Mouse (Mus musculus) megakaryocyte-erythroid progenitor cell, adult 5 weeks (primary cell): ENCODE data around the gene Papolb. TPM values are rescaled to one million over a fixed set of nuclear protein-coding genes. Genes with fewer than 3 reads are reported as not detected.

Experiments used
- polyA plus RNA-seq: library from polyadenylated mRNA; stranded (reverse); fragments of >175 nt; gene quantifications from 2 replicates; pipeline ENCODE4 v1.2.3, GENCODE M21; 2012

The Papolb gene
- not detected in 2 replicates for polyA plus RNA-seq

GRCm38 (mm10) chr5:142529915-142530314 lies at the start of gene Papolb:
Gene Papolb, minus strand, starts transcription at chr5:142530076.

GRCm38 (mm10) chr5:142550706-142551652 lies 21.1 kb upstream of the Papolb start, which contains the start of gene Radil:
Gene Radil, minus strand, starts transcription at chr5:142551098.

Other genes starting within 250 kb of the Papolb start
- 32.9 and 36.0 TPM in 2 replicates for gene Foxk1, start 128.6 kb downstream of the Papolb start, polyA plus RNA-seq
- gene Ap5z1, start 66.1 kb downstream of the Papolb start, polyA plus RNA-seq = 56.0 and 57.0 TPM in 2 replicates
- gene Radil, start 21.0 kb upstream of the Papolb start, polyA plus RNA-seq = 0.01 and 0.08 TPM in 2 replicates
- gene Mmd2, start 78.7 kb upstream of the Papolb start, polyA plus RNA-seq = not detected in 2 replicates
- gene Wipi2, start 97.6 kb upstream of the Papolb start, polyA plus RNA-seq = 13.0 and 19.8 TPM in 2 replicates
- 0.03 and 0.19 TPM in 2 replicates for gene Slc29a4, start 162.4 kb upstream of the Papolb start, polyA plus RNA-seq